Mouse (Mus musculus): ENCODE data around the gene Igdcc3. TPM values are rescaled to one million over a fixed set of nuclear protein-coding genes. Genes with fewer than 3 reads are reported as not detected.

Gene Igdcc3
- total RNA-seq (2014; fragmentation: Nextera tagmentation) (not detected in 2 replicates), total RNA-seq (2017) (0.49 TPM in 1 of 2 replicates, not detected in the other), polyA plus RNA-seq (2012) (not detected in 2 replicates)

DNA sequence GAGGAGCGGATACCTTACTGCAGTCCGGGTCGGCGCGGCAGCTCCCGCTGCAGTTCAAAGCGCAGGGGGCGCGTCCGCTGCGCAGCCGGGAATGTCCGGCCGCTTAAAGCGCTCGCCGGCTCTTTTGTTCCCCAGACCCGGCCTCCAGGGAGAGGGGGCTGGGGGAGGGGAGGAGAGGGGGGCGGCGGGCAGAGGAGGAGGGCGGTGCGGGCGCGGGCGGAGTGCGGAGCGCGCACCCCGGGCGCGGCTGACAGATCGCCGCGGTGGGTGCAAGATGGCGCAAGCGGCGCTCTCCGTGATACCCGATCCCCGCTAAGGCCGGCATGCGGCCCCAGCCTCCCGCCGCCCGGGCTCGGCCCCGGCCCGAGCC is at the start of gene Igdcc3:
Igdcc3 (plus strand) TSS at position 254 of the 370 bp plus-strand sequence.
- no peaks in the 10 kb centered on the region for H3K4me1 ChIP-seq (ENCODE audit: insufficient read depth, low read depth, low read length)
- TF ChIP-seq GATA2 (IDR thresholded peaks at IDR 0.05; ENCODE audit: borderline replicate concordance, low read depth, low read length) (no peak), TAL1 (conservative IDR thresholded peaks at IDR 0.05; ENCODE audit: low read depth, low read length) (no peak), GATA1 (IDR thresholded peaks at IDR 0.05; ENCODE audit: borderline replicate concordance, low read length) (no peak), POLR2AphosphoS5 (IDR thresholded peaks at IDR 0.05; ENCODE audit: insufficient replicate concordance, low read depth, low read length) (no peak), CTCF (IDR thresholded peaks at IDR 0.05; ENCODE audit: low read depth, low read length) (no peak)
- H3K36me3 ChIP-seq (replicated peaks): no peaks in the 10 kb centered on the region
- DNase-seq (ENCODE audit: low spot score) (no peak), ATAC-seq (ENCODE audit: extremely low read depth, insufficient number of reproducible peaks, low FRiP score, poor library complexity, severe bottlenecking) (no peak)
- H3K27me3 ChIP-seq (ENCODE audit: insufficient read depth, low read length): peaks cover 40% of the 10 kb centered on the region
- no peak within 1 kb of the TSS; the same call in 1 of the 2 replicates for H3K4me3 ChIP-seq (ENCODE audit: low read depth, low read length)
- H3K9me3 ChIP-seq (replicated peaks): peaks cover 20% of the 10 kb centered on the region

GRCm38 (mm10) chr9:65094237-65094636 is 46.8 kb upstream of the Igdcc3 start:
- H3K27me3 ChIP-seq (ENCODE audit: insufficient read depth, low read length): peaks cover 20% of the 10 kb centered on the region
- no peak overlapping the region for H3K4me3 ChIP-seq (ENCODE audit: low read depth, low read length)
- H3K9me3 ChIP-seq (replicated peaks): no peaks in the 10 kb centered on the region
- DNase-seq (ENCODE audit: low spot score) (no peak), ATAC-seq (ENCODE audit: extremely low read depth, insufficient number of reproducible peaks, low FRiP score, poor library complexity, severe bottlenecking) (no peak)
- TF ChIP-seq POLR2AphosphoS5 (IDR thresholded peaks at IDR 0.05; ENCODE audit: insufficient replicate concordance, low read depth, low read length) (no peak), GATA2 (IDR thresholded peaks at IDR 0.05; ENCODE audit: borderline replicate concordance, low read depth, low read length) (no peak), GATA1 (IDR thresholded peaks at IDR 0.05; ENCODE audit: borderline replicate concordance, low read length) (no peak)
- H3K4me1 ChIP-seq (ENCODE audit: insufficient read depth, low read depth, low read length): no peaks in the 10 kb centered on the region
- H3K36me3 ChIP-seq (replicated peaks): no peaks in the 10 kb centered on the region

DNA sequence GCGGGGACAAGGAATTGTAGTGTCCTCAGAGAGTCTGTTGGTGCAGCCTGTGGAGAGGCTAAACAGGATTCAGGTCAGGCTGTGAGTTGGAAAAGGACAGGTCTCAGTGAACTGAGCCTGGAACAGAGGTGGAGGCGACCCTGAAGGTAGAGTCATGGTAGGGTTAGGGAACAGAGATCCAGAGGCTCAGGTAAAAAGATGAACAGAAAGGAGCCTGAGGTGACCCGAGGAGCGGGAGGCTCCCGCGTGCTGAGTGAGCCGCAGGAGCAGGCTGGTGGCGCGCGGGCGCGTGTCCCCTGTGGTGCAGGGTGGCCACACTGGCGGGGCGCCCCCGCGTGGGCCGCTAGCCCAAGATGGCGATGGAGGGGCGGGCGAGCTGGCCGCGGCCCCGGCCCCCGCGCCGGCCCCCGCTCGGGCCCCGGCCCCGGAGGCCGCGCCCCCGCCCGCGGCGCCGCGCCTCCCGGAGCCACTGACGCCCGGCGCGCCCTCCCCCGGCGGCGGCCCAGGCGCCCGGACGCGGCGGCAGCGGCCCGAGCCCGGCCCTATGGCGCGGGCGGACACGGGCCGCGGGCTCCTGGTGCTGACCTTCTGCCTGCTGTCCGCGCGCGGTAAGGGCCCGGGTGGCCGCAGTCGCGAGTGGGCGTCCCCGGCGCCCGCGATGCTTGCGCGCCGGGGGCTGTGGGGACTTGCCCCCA is 39.9 kb upstream of the Igdcc3 start, which contains the start of gene Igdcc4:
Igdcc4 (plus strand) TSS at position 496 of the 695 bp plus-strand sequence.
- ATAC-seq (ENCODE audit: extremely low read depth, insufficient number of reproducible peaks, low FRiP score, poor library complexity, severe bottlenecking) (no peak), DNase-seq (ENCODE audit: low spot score) (no peak)
- H3K4me3 ChIP-seq (ENCODE audit: low read depth, low read length): no peak within 1 kb of the TSS; the same call in 1 of the 2 replicates
- peaks cover 35% of the 10 kb centered on the region for H3K27me3 ChIP-seq (ENCODE audit: insufficient read depth, low read length)
- no peaks in the 10 kb centered on the region for H3K36me3 ChIP-seq (replicated peaks)
- H3K4me1 ChIP-seq (ENCODE audit: insufficient read depth, low read depth, low read length): peaks cover 7% of the 10 kb centered on the region
- peaks cover 15% of the 10 kb centered on the region for H3K9me3 ChIP-seq (replicated peaks)
- no peak for TF ChIP-seq TAL1 (conservative IDR thresholded peaks at IDR 0.05; ENCODE audit: low read depth, low read length)
- TF ChIP-seq GATA1 (IDR thresholded peaks at IDR 0.05; ENCODE audit: borderline replicate concordance, low read length): no peak
- TF ChIP-seq CTCF (IDR thresholded peaks at IDR 0.05; ENCODE audit: low read depth, low read length): no peak
- TF ChIP-seq POLR2AphosphoS5 (IDR thresholded peaks at IDR 0.05; ENCODE audit: insufficient replicate concordance, low read depth, low read length): no peak
- no peak for TF ChIP-seq GATA2 (IDR thresholded peaks at IDR 0.05; ENCODE audit: borderline replicate concordance, low read depth, low read length)

GRCm38 (mm10) chr9:65101686-65102376 is 39.2 kb upstream of the Igdcc3 start:
- Histone ChIP-seq H3K4me3 (ENCODE audit: low read depth, low read length) (no peak overlapping the region; the same call in 1 of the 2 replicates), H3K4me1 (ENCODE audit: insufficient read depth, low read depth, low read length) (peaks cover 7% of the 10 kb centered on the region), H3K36me3 (replicated peaks) (no peaks in the 10 kb centered on the region), H3K27me3 (ENCODE audit: insufficient read depth, low read length) (peaks cover 39% of the 10 kb centered on the region), H3K9me3 (replicated peaks) (peaks cover 15% of the 10 kb centered on the region)
- no peak for DNase-seq (ENCODE audit: low spot score)
- TF ChIP-seq GATA2 (IDR thresholded peaks at IDR 0.05; ENCODE audit: borderline replicate concordance, low read depth, low read length) (no peak), POLR2AphosphoS5 (IDR thresholded peaks at IDR 0.05; ENCODE audit: insufficient replicate concordance, low read depth, low read length) (no peak), CTCF (IDR thresholded peaks at IDR 0.05; ENCODE audit: low read depth, low read length) (no peak), GATA1 (IDR thresholded peaks at IDR 0.05; ENCODE audit: borderline replicate concordance, low read length) (no peak), TAL1 (conservative IDR thresholded peaks at IDR 0.05; ENCODE audit: low read depth, low read length) (no peak)
- ATAC-seq (ENCODE audit: extremely low read depth, insufficient number of reproducible peaks, low FRiP score, poor library complexity, severe bottlenecking): no peak

- no peak for DNase-seq (ENCODE audit: low spot score)
- Histone ChIP-seq H3K36me3 (replicated peaks) (no peaks in the 10 kb centered on the region), H3K9me3 (replicated peaks) (peaks cover 15% of the 10 kb centered on the region), H3K4me1 (ENCODE audit: insufficient read depth, low read depth, low read length) (peaks cover 7% of the 10 kb centered on the region), H3K4me3 (ENCODE audit: low read depth, low read length) (no peak overlapping the region), H3K27me3 (ENCODE audit: insufficient read depth, low read length) (peaks cover 42% of the 10 kb centered on the region)
- no peak for ATAC-seq (ENCODE audit: extremely low read depth, insufficient number of reproducible peaks, low FRiP score, poor library complexity, severe bottlenecking)
- TF ChIP-seq CTCF (IDR thresholded peaks at IDR 0.05; ENCODE audit: low read depth, low read length) (no peak), GATA2 (IDR thresholded peaks at IDR 0.05; ENCODE audit: borderline replicate concordance, low read depth, low read length) (no peak), POLR2AphosphoS5 (IDR thresholded peaks at IDR 0.05; ENCODE audit: insufficient replicate concordance, low read depth, low read length) (no peak), TAL1 (conservative IDR thresholded peaks at IDR 0.05; ENCODE audit: low read depth, low read length) (no peak), GATA1 (IDR thresholded peaks at IDR 0.05; ENCODE audit: borderline replicate concordance, low read length) (no peak)
Observed at GRCm38 (mm10) chr9:65102377-65103172, 38.4 kb upstream of the Igdcc3 start.
